Mouse (Mus musculus) MEL-GATA-1-ER (cell line): Measurements from ENCODE around the gene Hpcal1.
A peak's percentile ranks its signal among the peaks of the same experiment; 100 is the strongest.

ENCODE experiments used
- DNase-seq: peaks from one replicate; pipeline ENCODE4 v3.0.0-alpha.2; 2012; ENCODE audit warnings: low read depth; ENCODE audit errors: extremely low read depth

The Hpcal1 gene

DNA sequence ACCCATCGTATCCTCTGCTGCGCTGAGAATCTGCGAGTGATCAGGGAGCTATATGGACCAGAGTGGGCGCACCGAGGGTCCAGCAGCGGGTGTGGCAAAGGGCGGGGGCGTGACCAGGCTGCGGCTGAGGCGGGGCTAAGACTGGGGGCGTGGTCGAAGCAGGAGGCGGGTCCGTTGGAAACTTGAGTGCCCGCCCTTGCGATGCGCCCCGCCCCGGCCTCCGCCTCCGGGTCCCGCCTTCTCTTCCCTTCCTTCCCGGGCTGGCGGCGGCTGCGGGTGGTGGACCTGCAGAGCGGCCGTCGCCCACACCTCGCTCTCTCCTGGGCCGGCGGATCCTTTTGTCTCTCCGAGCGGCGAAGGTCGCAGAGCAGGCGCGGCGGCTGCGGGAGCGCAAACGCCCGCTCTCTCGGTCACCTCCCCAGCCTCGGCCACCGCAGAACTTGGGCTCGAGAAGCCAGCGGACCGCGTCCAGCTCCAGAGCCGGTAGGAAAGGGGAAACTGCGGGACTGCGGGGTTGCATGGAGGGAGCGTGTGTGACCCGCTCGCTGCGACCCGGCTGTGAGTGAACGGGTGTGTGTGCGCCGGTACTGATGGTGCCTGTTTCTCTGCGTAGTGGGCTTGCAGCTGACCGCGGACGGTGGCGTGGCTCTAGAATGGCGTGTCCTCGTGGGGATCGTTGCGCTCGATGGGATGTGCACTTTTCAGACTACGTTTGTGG, at the start of gene Hpcal1:
Gene Hpcal1, plus strand, starts transcription at position 293 of the 718 bp plus-strand sequence.
- peak; percentile 36 for DNase-seq

DNA sequence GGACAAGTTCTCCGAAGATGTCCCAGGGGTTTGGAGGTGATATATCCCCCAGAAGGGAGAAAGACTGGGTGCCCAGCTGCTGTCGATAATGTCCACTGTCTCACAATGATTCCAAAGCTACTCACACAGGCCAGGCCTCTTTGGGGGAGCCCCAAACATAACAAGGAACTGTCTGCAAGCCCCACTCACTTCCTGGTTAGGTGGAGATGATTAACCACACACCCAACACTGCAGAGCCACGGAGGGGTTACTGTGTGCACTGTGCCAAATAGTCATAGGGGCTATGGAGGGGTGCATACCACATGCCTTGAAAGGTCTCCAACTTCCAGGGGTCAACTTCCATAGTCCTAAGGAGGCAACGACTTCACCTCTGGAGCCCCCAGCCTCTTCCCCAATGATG, 49.4 kb upstream of the Hpcal1 start:
- DNase-seq = no peak

DNA sequence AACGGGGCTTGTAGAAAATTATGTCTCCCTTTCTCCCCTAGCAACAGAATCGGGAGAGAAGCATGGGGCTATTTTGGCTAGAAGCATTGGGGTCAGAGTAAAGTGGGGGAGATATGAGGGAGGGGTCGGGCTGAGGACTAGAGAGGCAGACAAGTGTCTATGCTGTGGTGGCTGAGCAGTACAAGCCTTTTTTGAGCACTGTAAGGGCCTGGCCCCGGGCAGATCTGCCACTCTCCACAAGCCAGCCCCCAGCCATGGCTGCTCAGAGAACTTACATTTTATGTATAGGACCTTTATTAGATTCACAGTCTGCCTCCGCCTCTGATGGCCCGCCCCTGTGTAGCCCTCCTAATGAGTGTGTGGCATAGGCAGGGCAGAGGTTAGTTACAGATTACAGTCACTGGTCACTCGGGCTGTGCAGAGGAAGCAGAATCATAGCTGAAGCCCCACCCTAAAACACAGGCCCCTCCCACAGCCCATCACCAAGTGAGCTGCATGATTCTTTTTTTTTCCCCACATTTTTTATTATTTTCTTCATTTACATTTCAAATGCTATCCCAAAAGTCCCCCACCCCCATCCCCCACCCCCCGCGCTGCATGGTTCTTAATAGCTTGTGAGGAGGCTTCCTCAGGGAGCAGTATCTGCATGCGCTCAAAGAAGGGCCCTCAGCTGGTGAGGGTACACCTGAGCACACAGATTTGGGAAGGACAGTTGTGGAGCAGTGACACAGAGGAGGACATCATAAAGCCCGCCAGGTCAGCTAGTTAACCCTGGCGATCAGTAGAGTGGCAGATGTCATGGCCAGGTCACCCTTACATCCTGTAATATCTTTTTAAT, 46.1 kb upstream of the Hpcal1 start:
- DNase-seq = no peak

DNA sequence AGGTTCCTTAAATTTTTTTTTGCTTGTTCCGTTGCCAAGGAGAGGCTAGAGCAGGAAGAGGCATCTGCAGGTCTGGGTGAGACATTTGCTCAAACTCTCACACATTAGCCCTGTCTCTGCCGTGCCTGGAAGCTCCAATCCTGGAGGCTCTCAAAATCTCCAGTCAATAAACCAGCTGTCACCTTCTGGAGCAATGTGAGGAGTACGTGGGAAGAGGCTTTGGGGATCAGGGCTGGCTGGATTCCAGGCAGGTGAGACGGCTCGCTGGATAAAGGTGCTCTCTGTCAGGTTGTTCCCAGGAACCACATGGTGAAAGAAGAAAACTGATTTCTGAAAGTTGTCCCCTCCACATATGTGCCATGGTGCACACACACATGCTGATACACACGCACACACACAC, 44.2 kb upstream of the Hpcal1 start:
- DNase-seq = no peak

GRCm38 (mm10) chr12:17651223-17652095, 39.2 kb upstream of the Hpcal1 start:
- no peak for DNase-seq

GRCm38 (mm10) chr12:17652216-17653050, 38.2 kb upstream of the Hpcal1 start:
- DNase-seq = no peak

GRCm38 (mm10) chr12:17653051-17653783, 37.4 kb upstream of the Hpcal1 start:
- no peak for DNase-seq

GRCm38 (mm10) chr12:17657561-17658195, 33.0 kb upstream of the Hpcal1 start:
- no peak for DNase-seq

GRCm38 (mm10) chr12:17658521-17658920, 32.1 kb upstream of the Hpcal1 start:
- no peak for DNase-seq

DNA sequence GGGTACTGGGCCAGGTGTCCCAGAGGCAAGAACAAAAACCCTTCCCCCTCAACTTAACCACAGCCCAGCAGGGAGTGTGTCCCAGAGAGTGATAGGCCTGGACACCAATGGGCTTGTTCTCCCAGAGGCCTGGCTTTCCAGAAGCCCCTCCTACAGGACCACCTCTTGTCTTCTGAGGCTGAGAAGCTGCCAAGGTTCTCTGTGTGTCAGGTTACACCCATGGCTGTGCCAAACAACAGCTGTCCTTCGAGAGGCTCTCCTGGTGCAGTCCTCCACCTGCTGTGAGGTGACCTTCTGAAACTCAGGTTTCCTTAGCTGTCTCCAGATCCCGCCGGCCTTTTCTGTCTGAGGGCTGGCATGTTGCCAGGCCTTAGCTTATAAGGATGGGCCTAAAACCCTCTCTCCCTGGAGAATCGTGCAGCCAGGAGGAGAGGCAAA, 29.2 kb upstream of the Hpcal1 start:
- no peak for DNase-seq

DNA sequence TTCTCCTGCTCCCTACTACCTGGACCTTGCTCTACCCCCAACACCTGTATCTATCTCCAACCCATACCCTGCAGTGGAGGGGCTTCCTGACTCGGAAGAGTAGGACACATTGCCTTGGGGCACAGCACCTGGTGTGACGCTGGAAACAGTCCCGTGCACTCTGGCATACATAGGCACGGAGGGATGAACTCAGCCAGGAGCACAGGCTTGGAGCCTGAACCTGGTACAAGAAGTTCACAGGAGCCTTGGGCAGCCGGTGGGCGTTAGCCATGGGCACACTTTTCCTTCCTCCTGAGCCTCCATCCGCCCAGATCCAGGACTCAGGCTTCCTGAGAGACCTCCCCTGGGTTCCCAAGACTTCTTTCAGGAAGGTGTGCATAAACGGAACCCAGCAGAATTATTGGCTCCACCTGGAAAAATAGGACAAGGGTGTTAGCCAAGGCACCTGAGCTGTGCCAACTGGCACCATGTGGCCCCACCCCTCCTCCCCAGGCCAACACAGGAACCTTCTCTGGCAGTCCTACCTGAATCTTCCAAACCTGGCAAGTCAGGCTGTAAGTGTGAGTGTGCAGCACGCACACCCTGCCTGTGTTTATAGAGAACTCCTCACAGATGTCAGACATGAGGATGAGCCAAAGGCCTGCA, 26.5 kb upstream of the Hpcal1 start:
- no peak for DNase-seq

DNA sequence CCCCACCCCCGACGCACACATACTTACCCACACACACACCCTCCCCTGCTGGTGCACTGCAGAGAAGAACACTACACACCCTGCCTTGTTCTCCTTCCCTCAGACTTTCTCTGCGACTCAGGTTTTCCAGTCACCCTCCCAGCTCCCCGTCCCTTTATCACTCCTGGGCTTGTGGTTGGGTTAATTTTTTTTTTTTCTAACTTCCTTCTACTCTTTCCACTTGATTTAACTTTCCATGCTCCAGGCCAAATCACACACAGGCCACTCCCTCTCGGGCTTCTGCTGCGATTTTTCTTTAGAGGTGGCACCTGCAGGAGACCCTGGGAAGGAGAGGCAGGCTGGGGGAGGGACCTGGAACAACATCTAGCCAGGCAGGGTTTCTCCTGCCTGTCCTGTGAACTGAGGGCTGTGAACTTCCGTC, 24.7 kb upstream of the Hpcal1 start:
- no peak for DNase-seq

GRCm38 (mm10) chr12:17666616-17667015, 24.0 kb upstream of the Hpcal1 start:
- DNase-seq = no peak

DNA sequence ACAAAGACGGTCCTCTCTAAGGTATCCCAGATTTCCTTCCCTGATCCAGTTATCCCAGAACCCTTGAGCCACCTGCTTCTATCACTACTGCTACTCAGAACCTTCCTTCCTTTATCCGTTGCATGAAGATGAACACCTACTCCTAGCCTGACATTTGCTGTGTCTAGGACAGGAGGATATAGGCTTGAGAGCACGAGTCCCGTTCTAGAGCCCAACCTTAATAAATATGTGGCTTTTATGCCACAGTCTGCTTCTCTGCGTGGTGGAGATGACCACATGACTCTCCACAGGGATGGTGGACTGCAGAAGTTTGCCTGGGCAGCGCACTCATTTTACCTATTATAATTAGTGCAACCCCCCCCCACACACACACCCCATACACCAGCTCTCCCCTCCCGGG, 16.9 kb upstream of the Hpcal1 start:
- no peak for DNase-seq

- DNase-seq = no peak
These were observed 16.4 kb upstream of the Hpcal1 start for GRCm38 (mm10) chr12:17674182-17674812.

DNA sequence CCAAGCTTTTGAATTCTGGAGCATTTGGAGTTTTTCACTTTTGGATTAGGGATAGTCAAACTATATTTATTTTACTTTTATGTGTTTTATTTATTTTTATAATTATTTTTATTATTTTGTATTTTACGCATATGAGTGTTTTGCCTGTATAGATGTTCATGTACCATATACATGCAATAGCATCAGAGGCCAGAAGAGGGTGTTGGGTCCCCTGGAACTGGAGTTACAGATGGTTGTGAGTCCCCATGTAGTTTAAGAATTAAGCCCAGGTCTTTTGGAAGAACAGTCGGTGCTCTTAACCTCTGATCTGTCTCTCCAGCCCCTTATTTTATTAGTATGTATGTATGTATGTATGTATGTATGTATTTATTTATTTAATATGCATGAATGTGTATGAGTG, 12.9 kb upstream of the Hpcal1 start:
- DNase-seq = no peak

- no peak for DNase-seq
These were observed 11.1 kb upstream of the Hpcal1 start for GRCm38 (mm10) chr12:17679571-17679970.

GRCm38 (mm10) chr12:17682161-17682560, 8.5 kb upstream of the Hpcal1 start:
- DNase-seq = no peak

DNA sequence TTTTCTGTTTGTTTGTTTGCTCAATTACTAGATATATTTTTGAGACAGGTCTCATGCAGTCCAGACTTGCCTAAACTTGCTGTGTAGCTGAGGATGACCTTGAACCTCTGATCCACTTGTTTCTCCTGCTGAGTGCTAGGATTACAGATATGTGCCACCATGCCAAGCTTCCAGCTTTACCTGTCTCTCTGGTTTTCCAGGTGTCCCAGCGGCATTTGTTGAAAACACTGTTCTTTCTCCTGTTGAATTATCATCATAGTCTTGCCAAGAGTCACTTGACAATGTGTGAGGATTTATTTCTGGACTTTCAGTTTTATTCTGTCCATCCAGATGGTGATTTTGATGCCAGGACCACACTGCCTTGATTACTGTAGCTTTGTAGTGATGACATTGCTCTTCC, 6.3 kb upstream of the Hpcal1 start:
- DNase-seq = no peak
